Mouse (Mus musculus) thymus, postnatal 25 days (tissue): ENCODE data around the gene Usp20.

ENCODE experiments used
- DNase-seq: peaks from one replicate; pipeline ENCODE4 v3.0.0; 2022

Usp20 gene

GRCm38 (mm10) chr2:31042881-31043280, 60.8 kb downstream of the Usp20 start:
- DNase-seq, result no peak

- no peak for DNase-seq
Observed at GRCm38 (mm10) chr2:31043856-31044255, 61.8 kb downstream of the Usp20 start.

GRCm38 (mm10) chr2:31048037-31048436, 66.0 kb downstream of the Usp20 start:
- DNase-seq, result no peak

- no peak for DNase-seq
Observed at GRCm38 (mm10) chr2:31052441-31052840, 70.4 kb downstream of the Usp20 start.

- no peak for DNase-seq
Observed at GRCm38 (mm10) chr2:31053426-31053825, 71.3 kb downstream of the Usp20 start.

- no peak for DNase-seq
Observed at GRCm38 (mm10) chr2:31053851-31054340, 71.8 kb downstream of the Usp20 start.

DNA sequence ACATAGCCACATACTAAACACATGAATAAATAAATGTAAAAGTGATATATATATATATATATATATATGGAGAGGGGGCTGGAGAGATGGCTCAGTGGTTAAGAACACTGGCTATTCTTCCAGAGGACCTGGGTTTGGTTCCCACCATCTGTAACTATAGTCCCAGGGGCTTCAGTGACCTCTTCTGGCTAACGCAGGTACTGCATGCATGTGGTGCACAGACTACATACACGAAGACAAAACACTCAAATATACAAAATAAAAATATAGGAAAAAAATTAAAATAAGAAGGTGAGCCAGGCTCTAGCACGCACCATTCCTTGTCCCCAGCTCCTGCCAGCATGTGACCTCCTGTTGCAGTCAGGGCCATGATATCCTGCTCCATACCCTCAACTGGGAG, 74.0 kb downstream of the Usp20 start:
- DNase-seq, result peak; percentile 16

- DNase-seq, result no peak
Observed at GRCm38 (mm10) chr2:31057549-31058177, 75.6 kb downstream of the Usp20 start.

DNA sequence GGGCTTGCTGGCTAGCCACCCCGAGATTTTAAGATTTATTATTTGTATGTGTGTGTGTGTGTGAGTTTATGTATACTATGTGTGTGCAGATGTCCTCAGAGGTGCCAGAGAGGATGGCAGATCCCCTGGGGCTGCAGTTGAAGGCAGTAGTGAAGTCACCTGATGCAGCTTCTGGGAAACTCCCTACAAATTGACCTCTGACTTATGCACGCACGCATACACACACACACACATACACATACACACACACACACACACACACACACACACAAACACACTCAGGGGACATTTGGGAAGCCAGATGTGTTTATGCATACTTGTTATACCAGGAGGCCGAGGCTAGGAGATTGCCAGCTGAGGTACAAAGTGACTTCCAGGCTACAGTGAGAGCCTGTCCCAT, 76.4 kb downstream of the Usp20 start:
- DNase-seq, result no peak

DNA sequence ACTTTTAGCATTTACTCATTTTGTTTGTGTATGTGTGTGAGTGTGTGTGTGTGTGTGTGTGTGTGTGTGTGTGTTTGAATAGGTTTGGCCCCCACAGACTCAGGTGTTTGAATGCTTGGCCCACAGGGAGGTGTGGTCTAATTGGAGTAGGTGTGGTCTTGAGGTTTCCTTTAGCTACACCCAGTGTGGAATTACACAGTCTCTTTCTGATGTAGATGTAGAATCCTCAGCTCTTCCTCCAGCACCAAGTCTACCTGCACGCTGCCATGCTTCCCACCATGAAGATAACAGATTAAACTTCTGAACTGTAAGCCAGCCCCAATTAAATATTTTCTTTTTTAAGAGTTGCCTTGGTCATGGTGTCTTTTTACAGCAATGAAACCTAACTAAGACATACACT, 78.2 kb downstream of the Usp20 start:
- DNase-seq, result no peak

- DNase-seq, result peak; percentile 65
Observed at GRCm38 (mm10) chr2:31060787-31061730, 79.0 kb downstream of the Usp20 start.

- DNase-seq, result peak; percentile 37
Observed at GRCm38 (mm10) chr2:31061868-31062628, 80.0 kb downstream of the Usp20 start.

- DNase-seq, result no peak
Observed at GRCm38 (mm10) chr2:31066019-31066789, 84.1 kb downstream of the Usp20 start.

GRCm38 (mm10) chr2:31067059-31067595, 85.0 kb downstream of the Usp20 start:
- DNase-seq, result no peak

- DNase-seq, result no peak
Observed at GRCm38 (mm10) chr2:31067696-31068245, 85.7 kb downstream of the Usp20 start.

DNA sequence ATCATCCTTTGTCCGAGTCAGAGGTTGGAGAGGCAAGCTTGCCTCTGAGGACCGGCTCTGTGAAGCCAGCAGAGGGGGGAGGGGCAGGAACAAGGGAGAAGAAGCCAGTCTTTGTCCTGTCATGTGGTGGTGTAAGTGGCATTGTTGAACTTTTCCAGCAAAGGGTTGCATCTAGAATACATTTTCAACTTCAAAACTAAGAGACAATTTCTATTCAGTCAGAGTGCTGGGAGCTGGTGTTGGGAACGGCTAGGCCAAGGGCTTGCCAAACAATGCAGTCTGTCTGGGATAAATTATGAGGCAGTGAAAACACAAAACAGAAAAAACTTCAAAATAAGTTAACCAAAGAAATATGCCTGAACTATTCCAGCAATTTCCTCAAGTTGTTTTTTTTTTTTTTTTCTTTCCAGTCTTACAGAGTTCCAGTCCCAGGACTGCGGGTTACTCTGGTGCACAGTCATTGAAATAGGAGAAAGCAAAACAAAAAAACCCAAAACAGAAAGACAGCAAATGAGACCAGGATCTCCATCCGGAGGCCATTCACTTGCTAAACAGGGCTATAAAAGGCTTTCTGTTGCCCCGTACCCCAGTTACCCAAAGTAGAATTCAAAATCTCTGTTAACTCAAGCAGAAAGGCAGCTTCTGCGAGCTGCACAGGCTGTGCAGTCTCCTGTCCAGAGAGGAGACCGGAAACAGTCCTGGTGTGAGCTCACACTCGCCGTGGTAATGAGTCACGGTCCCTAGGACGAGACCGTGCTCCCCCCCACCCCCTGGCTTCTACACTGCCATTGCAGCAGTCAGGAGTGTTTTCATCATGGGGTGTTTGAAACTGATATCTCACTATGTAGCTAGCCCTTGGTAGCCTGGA, 86.4 kb downstream of the Usp20 start:
- DNase-seq, result no peak

- no peak for DNase-seq
Observed at GRCm38 (mm10) chr2:31069114-31069445, 87.0 kb downstream of the Usp20 start.

DNA sequence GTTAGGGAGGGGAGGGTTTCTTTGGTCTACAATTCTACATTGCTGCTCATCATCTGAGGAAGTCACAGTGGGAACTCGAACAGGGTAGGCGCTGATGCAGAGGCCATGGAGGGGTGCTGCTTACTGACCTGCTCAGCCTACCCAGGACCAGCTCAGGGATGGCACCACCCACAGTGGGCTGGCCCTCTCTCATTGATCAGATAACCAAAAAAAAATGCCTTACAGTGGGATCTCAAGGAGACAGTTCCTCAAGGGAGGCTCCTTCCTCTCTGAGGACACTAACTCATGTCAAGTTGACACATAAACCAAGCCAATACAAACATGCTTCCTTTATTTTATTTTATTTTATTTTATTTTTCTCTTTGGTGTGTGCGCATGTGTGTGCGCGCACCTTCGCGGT, 87.4 kb downstream of the Usp20 start:
- DNase-seq, result no peak
